Mouse (Mus musculus) testis, adult 2 months (tissue): ENCODE data around the gene Slc38a6.

ENCODE experiments used
- CTCF ChIP-seq: fragments of 200-500 bp; IDR thresholded peaks from 2 replicates; pipeline ENCODE4 v1.5.1; 2012; ENCODE audit warnings: low read depth, mild to moderate bottlenecking, inconsistent platforms, low read length, moderate library complexity; ENCODE audit not compliant: control insufficient read depth, insufficient read depth, insufficient replicate concordance
- POLR2A ChIP-seq: fragments of 200-500 bp; IDR thresholded peaks from 2 replicates; pipeline ENCODE4 v1.6.1; 2012; ENCODE audit warnings: low read depth, mild to moderate bottlenecking, inconsistent platforms, low read length, moderate library complexity; ENCODE audit not compliant: control insufficient read depth

- TF ChIP-seq POLR2A: no peak
- no peak for TF ChIP-seq CTCF
These were observed 71.2 kb downstream of the Slc38a6 start for GRCm38 (mm10) chr12:73357736-73358135.
